Mouse (Mus musculus) fibroblast of lung, adult 2 months (primary cell): ENCODE results near the gene Hid1.
A peak's percentile ranks its signal among the peaks of the same experiment; 100 is the strongest.
"Not testable (repeated sequence)": the region's sequence is repeated elsewhere in the genome, so short reads cannot be mapped to it uniquely, and the experiment has no call there.

Experiments used
- DNase-seq: peaks from one replicate; pipeline ENCODE4 v3.0.0-alpha.2; 2011; ENCODE audit warnings: low read depth

The Hid1 gene

DNA sequence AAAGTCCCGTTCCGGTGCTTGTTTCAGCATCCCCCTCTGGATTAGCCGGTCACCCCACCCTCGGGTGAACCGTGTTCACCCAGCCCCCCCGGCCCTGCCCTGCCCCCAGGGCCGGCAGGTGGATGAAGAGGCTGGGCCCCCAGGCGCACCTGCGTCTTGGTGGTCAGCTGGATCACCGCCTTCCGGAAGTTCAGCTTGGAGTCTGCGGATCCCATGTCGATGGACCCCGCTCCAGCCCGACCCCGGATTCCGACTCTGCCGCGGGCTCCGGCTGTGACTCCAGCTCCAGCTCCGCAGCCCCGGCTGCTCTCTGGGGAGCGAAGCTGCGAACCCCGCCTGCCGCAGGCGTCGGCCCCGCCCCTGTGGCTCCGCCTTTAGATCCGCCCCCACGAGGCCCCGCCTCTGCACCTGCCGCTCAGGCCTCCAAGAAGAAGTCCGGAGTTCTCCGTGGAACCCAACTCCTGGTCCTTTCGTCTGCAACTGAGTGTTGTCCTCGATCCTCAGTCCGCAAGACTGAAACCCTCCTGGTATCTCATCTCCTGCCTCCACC, at the start of gene Hid1:
Gene Hid1, minus strand, starts transcription at position 362 of the 550 bp plus-strand sequence.
- no peak for DNase-seq

DNA sequence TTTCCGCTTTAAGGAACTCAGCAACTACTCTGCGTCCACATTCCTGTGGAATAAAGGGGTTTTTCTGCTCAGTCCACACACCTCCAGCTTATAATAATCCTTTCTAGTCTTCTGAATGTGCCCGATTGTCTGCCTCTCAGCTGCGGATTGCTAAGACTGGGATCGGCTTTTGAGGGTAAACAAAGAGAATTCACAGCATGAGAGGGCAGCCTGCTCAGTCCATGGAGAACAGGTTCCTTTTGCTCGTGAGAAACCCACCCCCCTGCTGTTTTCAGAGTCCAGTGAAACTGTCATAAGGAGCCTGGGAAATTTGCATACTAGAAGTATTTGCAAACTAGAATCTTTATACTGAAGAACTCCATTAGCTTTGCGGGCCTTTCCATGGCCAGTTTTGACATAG, 42.0 kb upstream of the Hid1 start:
- DNase-seq, result no peak

DNA sequence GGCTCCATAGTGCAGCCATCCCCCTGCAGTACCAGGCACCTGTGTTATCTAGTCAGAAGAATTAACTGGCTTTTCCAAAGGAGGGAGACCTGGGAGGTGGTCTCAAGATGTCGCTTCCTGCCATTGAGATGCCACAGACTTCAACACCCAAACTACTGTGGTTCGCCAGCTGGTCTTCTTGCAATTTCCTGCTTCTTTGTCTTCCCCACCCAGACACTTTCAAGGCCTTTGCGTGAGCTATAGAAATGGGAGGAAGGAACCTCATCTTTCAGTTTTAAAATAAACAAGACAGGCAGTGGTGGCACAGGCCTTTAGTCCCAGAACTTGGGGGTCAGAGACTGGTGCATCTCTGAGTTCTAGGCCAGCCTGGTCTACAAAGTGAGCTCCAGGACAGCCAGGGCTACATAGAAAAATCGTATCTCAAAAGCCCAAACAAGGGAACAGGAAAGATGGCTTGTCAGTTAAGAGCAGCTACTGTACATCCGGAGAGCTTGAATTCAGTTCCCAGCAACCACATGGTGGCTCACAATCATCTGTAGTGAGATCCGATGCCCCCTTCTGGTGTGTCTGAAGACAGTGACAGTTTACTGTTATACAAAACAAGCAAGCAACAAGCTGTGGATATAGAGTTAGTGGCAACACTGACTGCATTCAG, 40.8 kb upstream of the Hid1 start:
- no peak for DNase-seq

DNA sequence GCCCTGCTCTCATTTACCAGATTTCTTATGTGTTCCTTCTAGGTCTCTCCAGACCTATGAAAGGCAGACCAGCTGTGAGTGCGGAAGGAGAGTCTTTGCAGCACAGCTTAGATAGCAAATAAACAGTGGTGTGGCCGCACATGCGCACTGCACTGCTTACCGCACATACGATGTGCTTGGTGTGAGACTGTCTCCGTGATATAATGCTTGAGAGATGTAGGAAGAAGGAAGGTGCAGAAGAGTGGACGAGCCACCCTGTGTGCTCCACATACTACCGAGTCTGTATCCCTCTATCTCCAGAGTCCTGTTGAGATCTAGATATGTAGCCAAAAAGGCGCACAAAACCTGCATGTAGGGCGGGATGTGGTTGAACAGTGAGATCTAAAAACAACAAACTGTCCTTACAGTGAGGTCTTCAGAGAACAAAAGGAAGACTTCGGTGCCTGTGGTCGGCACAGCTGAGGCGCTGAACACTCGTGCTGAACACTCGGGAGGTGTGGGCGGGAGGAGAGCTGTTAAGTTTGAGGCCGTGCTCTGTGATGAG, 39.4 kb upstream of the Hid1 start:
- no peak for DNase-seq

DNA sequence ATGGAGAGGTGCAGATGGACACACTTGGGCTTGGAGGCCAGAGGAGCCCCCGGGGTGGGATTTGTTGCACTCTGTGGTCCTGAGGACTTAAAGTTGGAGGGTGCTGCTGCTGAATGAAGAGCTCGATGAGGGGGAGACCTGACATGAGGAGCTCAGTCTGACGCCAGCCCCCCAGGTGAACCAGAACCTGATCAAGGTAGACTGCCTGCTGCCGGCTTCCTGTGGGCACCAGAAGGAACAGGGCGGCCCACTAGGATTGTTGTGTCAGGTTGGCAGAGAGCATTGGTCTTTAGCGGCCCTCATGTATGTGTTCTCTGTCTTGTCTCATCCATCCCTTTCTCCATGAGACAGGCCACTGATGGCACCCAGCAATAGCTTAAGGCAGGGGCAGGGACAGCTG, 38.2 kb upstream of the Hid1 start:
- no peak for DNase-seq

DNA sequence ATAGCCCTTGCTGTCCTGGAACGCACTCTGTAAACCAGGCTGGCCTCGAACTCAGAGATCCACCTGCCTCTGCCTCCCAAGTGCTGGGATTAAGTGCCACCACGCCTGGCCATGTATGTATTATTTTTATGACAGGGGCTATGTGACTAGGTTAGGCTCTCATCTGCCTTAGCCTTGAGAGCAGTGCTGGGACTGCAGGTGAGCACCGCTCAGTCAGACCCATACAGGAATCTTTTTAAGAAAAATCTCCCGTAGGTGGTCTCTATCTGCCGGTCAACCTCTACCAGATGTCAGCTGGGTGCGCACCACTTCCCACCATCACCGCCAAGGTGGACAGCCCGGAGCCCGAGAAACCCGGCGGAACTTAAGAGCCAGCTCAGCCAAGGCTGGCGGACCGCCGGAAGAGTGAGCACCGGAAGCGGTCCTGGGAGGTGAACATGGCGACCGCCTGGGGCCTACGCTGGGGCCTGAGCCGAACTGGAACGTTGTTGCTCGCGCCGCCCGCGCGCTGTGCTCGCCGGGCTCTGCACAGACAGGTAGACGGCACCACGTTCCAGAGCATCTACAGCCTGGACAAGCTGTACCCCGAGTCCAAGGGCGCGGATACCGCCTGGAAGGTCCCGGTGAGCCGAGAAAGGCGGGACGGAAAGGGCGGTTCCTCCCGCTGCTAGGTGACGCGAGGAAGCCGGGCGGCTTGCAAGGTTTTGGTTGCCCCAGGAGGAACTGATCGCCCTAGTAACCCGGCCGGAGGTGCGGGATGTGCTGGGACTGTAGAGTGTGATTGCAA, 36.0 kb upstream of the Hid1 start, which contains the start of gene Mrpl58:
Gene Mrpl58, plus strand, starts transcription at position 415 of the 787 bp plus-strand sequence.
- DNase-seq, result no peak

DNA sequence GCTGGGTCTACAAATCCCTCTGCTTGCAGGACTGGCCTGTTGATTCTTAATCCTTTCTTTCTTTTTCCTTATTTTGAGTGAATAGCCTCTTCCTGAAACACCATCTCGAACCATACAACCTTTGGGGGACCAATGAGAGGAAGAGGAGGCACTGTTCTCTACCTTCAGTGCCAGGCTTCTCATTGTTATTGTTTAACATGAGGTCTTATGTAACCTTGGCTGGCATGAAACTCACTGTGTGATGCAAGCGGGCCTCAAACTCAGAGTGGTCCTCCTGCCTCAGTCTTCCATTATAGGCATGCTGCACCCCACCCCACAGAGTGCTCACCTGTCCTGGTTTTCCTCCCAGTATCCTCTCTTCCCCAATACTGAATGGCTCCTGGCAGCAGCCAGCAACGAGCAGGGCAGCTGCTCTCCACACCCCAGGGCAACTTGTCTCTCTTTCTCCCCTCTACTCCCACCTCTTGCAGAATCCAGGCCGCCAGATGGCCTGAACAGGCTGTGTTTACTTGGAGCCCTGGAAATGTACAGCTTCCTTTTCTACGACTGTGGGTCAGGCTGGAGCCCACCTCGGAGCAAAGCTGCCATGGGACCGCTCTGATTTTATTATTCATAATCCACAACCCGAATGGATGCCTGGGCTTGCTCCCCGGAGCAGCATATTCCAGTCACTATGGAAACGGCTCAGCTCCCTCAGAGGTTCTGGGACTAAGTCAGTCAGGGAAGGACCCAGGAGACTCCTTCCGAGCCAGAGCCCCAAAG, 33.3 kb upstream of the Hid1 start:
- DNase-seq, result no peak

DNA sequence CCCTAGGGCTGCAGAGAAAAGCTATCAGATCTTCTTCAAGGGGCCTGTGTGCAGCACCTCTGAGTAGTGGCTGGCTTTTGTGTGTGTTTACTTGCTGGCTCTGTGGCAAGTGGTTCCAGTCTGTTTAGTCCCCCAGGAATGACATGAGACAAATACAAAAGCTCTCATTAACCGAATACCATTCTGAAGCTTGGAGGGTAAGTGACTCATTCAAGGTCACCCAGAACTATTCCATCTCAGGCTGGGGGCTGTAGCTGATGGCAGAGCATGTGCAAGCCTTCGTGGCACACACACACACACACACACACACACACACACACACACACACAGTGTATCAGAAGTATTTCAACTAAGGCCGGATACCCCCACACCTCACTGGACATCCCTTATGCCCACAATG, 32.6 kb upstream of the Hid1 start:
- DNase-seq, result no peak

DNA sequence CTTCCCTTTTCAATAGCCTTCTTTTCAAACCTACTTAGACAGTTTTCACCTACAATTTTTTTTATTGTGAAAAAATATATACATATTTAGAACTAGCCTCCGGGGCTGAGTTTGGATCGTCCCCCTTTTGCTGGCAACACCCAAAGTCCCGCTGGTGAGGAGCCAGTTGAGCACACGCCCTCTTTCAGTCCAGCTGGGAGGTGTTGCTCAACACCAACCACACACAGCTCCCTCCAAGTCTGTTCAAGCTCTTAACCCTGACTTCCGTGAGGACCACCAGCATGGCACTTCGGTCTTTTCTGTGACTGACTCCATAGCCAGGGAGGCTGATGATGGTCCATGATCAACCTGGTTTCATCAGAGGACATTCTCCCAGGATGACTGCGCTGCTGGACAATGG, 30.5 kb upstream of the Hid1 start:
- DNase-seq, result no peak

DNA sequence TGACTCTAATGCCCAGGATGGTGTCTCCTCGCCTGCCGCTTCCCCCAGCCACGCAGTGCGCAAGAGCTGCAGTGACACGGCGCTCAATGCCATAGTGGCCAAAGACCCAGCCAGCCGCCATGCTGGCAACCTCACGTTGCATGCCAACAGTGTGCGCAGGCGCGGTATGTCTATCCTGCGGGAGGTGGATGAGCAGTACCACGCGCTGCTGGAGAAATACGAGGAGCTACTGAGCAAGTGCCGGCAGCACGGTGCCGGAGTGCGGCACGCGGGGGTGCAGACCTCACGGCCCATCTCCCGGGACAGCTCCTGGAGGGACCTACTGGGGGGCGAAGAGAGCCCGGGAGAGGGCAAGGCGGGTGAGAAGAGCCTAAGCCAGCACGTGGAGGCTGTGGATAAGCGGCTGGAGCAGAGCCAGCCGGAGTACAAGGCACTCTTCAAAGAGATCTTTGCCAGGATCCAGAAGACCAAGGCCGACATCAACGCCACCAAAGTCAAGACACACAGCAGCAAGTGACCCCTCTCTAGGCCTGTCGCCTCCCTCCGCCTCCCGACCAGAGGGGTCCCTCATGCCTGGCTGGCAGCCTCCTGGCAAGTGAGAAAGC, 26.3 kb upstream of the Hid1 start:
- no peak for DNase-seq

DNA sequence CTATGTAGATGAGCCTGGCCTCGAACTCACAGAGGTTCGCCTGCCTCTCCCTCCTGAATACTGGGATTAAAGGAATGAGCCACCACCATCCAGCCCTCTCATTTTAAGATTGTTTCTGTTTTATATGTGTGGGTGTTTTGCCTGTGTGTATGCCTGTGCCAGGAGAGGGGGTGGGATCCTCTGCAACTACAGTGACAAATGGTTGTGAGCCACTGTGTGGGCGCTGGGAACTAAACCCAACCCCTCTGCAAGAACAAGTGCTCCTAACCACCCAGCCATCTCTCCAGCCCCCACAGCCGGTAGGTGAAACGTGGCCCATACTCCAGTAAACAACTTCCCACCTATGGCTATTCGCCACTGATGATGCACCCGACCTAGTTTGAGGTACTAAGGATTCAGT, 23.8 kb upstream of the Hid1 start:
- no peak for DNase-seq

DNA sequence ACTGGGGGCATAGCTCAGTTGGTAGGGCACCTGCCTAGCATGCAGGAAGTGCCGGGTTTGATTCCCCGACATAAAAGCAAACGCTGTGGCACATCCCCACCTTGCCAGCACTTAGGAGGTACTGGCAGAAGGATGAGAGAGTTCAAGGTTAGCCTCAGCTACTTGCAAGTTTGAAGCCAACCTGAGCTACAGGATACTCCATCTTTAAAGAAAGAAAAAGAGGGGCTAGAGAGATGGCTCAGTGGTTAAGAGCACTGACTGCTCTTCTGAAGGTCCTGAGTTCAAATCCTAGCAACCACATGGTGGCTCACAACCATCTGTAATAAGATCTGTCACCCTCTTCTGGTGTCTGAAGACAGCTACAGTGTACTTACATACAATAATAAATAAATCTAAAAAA, 19.3 kb upstream of the Hid1 start:
- DNase-seq, result not testable (repeated sequence)

DNA sequence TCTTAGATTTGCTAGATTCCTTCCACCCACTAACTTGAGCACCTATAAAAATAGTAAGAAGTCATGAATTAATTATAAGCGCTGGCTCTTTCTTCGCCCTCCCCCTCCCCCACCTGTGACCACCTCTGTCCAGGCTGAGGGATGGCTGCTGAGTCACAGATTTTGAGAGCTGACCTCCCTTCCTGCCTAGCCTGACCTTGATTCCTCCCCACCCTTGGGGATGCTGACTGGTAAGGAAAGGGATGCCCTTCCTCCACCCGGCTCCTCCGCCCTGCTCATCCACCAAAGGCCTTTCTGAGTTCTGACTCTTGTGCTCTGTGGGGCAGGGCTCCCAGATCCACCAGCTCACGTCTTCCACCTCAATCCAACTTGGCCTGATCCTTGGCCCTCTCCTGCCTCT, 17.0 kb upstream of the Hid1 start:
- no peak for DNase-seq

DNA sequence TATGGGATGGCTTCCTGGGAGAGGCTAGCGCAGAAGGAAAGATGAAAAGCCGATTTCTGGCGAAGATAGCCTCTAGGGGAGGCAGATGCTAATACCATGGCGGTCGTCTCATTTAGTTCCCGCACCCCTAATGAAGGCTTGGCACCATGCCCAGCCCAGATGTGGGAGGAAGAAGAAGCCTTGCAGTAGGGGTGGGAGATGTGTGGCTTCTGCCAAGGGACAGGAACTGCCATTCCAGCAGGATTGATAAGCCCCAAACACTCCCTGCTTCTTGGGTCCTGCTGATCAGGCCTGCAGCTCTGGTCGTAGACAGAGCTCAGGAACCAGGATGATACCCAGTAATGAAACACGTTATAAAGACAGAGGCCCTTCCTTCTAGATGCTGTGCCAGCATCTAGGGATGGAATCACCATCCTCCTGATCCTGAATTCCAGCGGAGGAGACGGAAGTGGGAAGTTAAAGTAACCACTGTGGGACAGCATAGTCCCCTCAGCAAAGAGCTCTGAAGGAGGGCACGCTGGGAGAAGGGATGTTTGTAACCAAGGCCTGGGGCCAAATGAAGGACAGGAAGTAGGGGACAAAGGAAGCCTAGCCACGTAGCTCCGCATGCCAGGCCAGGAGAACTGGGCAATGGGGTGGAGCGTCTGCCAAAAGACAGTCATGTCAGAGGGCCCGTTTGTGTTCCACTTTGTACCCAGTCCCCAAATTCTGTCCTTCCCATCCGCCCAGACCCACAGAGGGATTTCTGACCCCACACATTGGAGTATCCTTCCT, 16.3 kb upstream of the Hid1 start:
- no peak for DNase-seq

DNA sequence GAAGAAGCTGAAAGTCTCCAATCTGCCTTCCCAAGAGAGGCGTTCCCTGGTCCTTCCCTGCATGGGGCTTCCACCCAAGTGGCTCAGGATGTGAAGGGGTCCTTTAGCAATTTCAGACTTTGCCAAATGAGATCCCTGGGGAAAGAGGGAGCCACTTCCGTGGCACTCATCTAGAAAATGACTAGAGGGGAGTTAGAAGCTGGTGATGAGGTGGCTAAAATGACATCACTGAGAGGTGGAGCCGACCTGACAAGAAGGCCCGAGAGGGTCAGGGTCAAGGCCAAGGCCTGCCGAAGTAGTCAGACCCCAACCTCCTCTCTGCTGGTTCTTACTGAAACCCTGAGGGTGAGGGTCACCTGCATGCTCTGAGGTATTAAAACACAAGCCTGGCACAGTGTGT, 15.3 kb upstream of the Hid1 start:
- no peak for DNase-seq

DNA sequence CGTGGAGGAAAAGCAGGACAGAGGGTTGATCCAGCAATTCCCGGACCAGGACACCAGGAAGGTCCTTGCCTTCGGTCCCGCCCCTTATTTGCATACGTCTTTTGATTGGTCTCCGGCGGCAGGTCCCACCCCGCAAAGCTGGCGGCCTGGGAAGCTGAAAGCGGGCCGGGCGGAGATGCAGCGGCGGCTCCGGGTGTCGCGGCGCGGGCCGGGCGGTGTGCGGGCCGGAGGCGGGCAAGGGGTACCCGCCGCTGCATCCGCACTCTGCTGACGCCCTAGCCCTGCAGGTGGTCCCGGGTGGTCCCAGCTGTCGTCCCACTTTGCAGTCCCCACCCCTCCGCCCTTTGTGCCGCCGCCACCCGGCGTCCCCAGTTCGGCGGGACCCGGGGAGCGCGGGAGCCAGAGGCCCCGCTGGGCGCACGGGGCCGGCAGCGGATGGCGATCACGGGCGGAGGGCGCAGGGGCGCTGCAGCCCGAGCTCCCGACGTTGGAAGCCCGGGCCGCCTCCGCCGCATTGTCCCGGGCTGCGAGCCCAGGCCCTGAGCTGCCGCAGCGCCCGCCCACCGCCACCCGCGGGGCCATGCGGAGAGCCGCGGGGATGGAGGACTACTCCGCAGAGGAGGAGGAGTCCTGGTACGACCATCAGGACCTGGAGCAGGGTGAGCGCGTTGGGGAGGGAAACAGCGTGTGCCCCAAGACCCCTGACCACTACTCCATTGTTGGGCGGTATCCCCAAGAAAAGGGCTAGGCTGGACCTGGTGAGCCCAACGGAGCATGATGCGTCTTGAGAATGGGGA, 14.4 kb upstream of the Hid1 start, which contains the start of gene Cdr2l:
Gene Cdr2l, plus strand, starts transcription at position 174 of the 797 bp plus-strand sequence.
- peak; percentile 70 for DNase-seq

DNA sequence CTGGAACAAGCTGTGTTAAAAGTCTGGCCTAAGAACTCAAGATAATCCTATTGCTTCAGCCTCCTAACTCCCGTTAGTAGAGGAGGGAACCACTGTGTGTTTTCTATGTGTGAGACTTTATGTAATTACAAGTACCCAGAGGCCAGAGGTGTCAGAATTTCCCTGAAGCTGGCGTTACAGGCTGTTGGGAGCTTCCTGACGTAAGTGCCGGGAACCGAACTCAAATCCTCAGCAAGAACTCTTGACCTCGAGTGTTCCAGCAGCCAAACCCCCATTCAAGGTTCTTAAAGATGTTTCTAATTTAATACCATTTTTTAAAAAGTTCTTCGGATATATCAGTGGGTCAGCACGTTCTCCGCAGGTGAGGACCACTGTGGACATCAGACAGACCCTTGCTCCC, 13.7 kb upstream of the Hid1 start:
- no peak for DNase-seq

DNA sequence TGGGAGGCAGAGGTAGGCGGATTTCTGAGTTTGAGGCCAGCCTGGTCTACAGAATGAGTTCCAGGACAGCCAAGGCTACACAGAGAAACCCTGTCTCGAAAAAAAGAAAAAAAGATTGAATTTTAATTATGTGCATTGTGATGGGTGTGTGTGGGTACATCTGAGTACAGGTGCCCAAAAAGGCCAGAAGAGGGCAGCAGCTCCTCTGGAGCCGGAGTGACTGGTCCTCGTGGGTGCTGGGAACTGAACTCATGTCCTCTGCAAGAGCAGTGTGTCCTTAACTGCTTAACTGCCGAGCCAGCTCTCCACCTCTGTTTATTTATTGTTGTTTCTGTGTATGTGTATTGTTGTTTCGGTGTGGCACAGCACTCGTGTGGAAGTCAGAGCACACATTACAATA, 10.3 kb upstream of the Hid1 start:
- DNase-seq, result no peak

DNA sequence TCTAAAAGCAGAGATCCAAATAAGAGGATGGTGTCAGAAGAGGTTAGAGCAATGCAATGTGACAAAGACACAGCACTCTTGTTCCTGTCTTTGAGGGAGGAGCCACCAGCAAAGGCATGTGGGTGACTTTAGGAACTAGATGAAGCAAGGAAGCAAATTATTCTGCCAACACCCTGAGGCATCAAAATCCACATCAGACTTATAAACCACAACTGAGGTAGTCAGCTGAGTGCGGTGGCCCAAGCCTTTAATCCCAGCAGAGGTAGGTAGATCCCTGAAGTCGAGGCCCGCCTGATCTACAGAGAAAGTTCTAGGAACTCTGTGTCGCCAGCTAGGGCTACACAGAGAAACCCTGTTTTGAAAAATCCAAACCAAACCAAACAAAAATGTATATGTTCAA, 9.7 kb upstream of the Hid1 start:
- DNase-seq, result no peak

DNA sequence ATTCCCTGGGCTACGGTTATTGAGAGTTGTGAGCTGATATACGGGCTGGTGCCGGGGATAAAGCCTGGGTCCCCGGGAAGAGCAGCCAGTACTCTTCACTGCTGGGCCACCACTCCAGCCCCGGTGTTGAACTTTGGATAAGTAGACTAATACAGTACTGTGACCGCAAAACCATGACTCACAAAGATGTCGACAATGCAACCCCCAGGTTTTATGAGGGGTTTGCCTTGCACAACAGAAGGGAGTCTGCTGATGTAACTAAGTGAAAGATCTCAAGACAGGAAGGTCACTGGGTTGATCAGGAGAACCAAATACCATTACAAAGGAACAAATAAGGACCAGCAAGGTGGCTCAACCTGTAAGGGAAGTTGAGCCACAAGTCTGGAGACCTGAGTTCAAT, 9.2 kb upstream of the Hid1 start:
- no peak for DNase-seq
